Mouse (Mus musculus) lung, postnatal 36 days (tissue): ENCODE measurements around the gene Stxbp2.

Experiments
- DNase-seq: peaks from one replicate; pipeline ENCODE4 v3.0.0; 2022; ENCODE audit warnings: mixed read lengths

Gene Stxbp2

GRCm38 (mm10) chr8:3645804-3646203, 15.0 kb downstream of the Stxbp2 start:
- DNase-seq = peak; percentile 92

GRCm38 (mm10) chr8:3646824-3647531, 16.2 kb downstream of the Stxbp2 start:
- peak; percentile 44 for DNase-seq

- DNase-seq = no peak
Measured at GRCm38 (mm10) chr8:3647561-3647960, 16.8 kb downstream of the Stxbp2 start.

DNA sequence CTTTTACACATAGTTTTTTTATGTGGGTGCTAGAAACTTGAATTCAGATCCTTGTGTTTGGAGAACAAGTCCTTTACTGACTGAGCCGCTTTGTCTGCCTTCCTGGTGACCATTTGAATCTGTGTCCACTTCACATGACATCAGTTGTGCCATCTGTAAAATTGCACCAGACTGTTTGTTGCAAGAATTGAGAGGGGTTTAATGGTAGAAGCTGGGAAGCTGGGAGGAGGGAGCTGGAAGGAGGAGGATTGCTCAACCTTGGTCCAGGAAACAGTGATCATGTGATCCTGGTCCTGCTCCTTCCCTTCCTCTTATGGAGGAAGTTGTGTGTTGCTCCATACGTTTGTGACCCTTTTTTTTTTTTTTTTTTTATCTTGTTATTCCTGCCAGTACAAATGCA, 17.5 kb downstream of the Stxbp2 start:
- peak; percentile 71 for DNase-seq

GRCm38 (mm10) chr8:3648990-3649389, 18.2 kb downstream of the Stxbp2 start:
- DNase-seq = no peak

DNA sequence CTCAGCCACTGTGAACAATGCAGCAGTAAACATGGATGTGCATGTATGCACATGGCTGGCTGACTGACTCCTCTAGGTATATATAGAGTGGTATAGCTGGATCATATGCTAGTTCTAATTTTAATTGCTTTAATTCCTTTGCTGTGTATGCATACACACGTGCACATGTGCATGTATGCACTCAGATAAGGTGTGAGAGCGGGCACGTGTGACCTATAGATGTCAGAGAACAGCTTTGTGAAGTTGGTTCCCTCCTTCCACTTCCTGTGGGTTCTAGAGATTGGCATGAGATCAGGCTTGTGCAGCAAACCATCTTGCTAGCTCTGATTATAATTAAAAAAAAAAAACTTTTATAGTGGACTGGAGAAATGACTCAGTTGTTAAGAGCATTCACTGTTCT, 22.1 kb downstream of the Stxbp2 start:
- DNase-seq = no peak

- no peak for DNase-seq
Measured at GRCm38 (mm10) chr8:3654726-3655508, 24.2 kb downstream of the Stxbp2 start.

- no peak for DNase-seq
Measured at GRCm38 (mm10) chr8:3655526-3655925, 24.8 kb downstream of the Stxbp2 start, which contains the start of gene Retn. TSS of gene Retn (plus strand) at chr8:3655770.

DNA sequence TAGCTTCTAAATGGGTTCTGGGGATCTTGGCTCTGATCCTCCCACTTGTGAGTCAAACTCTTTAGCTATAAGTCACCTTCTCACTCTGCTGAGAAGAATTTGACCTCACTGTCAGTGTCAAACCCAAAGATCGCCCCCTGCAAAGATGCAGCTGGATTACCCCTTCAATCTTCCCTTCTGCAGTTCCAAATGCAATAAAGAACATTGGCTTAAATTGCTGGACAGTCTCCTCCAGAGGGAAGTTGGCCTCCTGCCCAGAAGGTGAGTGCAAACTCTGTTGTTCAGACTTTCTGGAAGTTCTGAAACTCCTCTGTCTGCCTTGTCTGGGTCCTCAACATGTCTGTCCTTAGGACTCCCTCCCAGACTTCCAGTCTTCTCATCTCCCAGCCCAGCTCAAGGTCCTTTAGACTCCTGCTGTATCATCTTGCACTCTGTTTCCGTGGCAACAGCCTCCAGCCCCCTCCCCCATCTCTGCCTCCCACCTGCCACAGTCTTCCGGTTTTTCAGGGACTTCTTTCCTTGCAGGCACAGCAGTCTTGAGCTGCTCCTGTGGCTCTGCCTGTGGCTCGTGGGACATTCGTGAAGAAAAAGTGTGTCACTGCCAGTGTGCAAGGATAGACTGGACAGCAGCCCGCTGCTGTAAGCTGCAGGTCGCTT, 26.1 kb downstream of the Stxbp2 start:
- peak; percentile 15 for DNase-seq

DNA sequence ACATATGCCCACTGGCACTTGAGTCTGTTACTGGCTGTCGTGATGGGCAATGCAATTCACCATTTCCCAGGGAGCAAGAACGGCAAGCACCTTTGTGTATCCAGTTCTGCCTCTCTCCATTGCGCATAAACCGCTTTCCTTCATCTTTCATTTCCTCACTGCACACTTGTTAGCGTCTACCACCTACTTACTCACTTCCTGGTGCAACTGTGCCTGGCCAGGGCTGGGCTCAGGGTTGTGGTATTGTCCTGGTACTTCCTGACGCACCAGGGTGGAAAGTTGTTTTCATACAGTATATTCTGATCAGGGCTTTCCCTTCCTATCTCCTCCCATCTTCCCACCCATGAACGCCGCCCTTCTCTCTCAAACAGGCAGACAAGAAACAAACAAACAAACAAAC, 30.1 kb downstream of the Stxbp2 start:
- peak; percentile 57 for DNase-seq

GRCm38 (mm10) chr8:3664405-3664804, 33.6 kb downstream of the Stxbp2 start:
- peak; percentile 43 for DNase-seq

DNA sequence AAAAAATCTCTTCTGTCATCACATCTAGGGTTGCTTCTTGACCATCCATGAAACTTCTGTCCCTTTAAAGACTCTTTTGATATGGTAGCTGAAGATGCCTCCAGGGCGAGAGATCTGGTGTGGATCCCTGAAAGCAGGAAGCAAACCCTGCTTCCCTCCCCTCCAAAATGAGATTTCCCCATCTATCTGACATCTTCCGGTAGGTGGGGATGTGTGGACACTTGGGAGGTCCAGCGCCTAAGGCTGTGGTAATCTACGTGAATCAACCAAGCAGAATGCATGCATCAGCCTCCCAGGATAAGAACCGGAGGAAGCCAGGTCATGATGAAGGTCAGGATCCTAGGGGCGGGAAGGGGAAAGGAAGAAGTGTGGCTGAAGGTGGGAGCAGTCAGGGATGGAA, 34.8 kb downstream of the Stxbp2 start, which contains the start of gene Mcemp1:
Gene Mcemp1 (plus strand): TSS at position 248 of the 400 bp plus-strand sequence.
- DNase-seq = peak; percentile 59

GRCm38 (mm10) chr8:3670388-3670787, 39.6 kb downstream of the Stxbp2 start:
- DNase-seq = peak; percentile 80

GRCm38 (mm10) chr8:3671980-3672491, 41.3 kb downstream of the Stxbp2 start, which contains the start of gene Fcor:
TSS of gene Fcor (minus strand) at chr8:3672362.
- peak; percentile 92 for DNase-seq

- no peak for DNase-seq
Measured at GRCm38 (mm10) chr8:3674671-3675070, 43.9 kb downstream of the Stxbp2 start.

- peak; percentile 95 for DNase-seq
Measured at GRCm38 (mm10) chr8:3676131-3676992, 45.6 kb downstream of the Stxbp2 start, which contains the start of gene Trappc5. TSS of gene Trappc5 (plus strand) at chr8:3676299.

- peak; percentile 42 for DNase-seq
Measured at GRCm38 (mm10) chr8:3676993-3677579, 46.3 kb downstream of the Stxbp2 start.

DNA sequence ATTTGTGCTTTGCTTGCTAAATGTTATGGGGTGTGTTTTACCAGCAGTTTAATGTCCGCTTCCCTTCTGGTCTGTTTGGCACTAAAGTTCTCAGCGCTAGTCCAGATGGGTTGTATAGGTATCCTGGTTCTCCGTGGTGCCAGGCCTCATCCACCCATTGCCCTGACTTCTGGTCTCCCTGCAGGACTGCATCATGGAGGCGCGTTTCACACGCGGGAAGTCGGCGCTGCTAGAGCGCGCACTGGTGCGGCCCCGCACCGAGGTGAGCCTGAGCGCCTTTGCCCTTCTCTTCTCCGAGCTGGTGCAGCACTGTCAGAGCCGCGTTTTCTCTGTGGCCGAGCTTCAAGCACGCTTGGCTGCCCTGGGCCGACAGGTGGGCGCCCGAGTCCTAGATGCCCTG, 48.1 kb downstream of the Stxbp2 start:
- DNase-seq = no peak

DNA sequence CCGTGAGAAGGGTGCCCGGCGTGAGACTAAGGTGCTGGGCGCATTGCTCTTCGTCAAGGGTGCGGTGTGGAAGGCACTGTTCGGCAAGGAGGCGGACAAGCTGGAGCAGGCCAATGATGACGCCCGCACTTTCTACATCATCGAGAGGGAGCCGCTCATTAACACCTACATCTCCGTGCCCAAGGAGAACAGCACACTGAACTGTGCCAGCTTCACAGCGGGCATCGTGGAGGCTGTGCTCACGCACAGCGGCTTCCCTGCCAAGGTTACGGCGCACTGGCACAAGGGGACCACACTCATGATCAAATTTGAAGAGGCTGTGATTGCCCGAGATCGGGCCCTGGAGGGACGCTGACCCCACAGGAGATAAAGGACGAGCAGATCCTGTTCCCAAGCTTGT, 48.5 kb downstream of the Stxbp2 start:
- DNase-seq = no peak

GRCm38 (mm10) chr8:3679656-3680055, 48.9 kb downstream of the Stxbp2 start:
- DNase-seq = no peak

GRCm38 (mm10) chr8:3682435-3682834, 51.7 kb downstream of the Stxbp2 start:
- DNase-seq = no peak
